Mouse (Mus musculus) lung, adult 2 months (tissue): Measurements from ENCODE around the gene Slfn9.

Experiments
- CTCF ChIP-seq: fragments of 200-500 bp; IDR thresholded peaks from 2 replicates; pipeline ENCODE4 v1.5.1; 2011; ENCODE audit warnings: mild to moderate bottlenecking, low read length, control low read depth; ENCODE audit not compliant: insufficient read depth
- POLR2A ChIP-seq: fragments of 200-500 bp; IDR thresholded peaks from 2 replicates; pipeline ENCODE4 v1.6.1; 2011; ENCODE audit warnings: low read depth, mild to moderate bottlenecking, control low read depth, low read length, borderline replicate concordance; ENCODE audit errors: extremely low read depth

- no peak for TF ChIP-seq CTCF
- TF ChIP-seq POLR2A = no peak
Observed at GRCm38 (mm10) chr11:82947457-82947856, 44.2 kb downstream of the Slfn9 start.
